Mouse (Mus musculus) adrenal gland, adult 2 months (tissue): ENCODE data around the gene Gm17490. TPM values are rescaled to one million over a fixed set of nuclear protein-coding genes. Genes with fewer than 3 reads are reported as not detected.

Experiments
- DNase-seq: peaks from one replicate; pipeline ENCODE4 v3.0.0; 2021
- long read RNA-seq: library from polyadenylated mRNA; stranded (forward); transcript quantifications from one replicate; pipeline ENCODE4 v2.0.0, GENCODE M21; 2021
- polyA plus RNA-seq: library from polyadenylated mRNA; depleted of rRNA; stranded (reverse); fragments of >200 nt; gene quantifications from 2 replicates; pipeline ENCODE4 v1.2.3, GENCODE M21; 2012; rRNA removed
- total RNA-seq, 2 experiments: library from RNA; stranded (reverse); gene quantifications; 2 replicates each; pipeline ENCODE4 v1.2.3; 2021

Gm17490 gene
- not detected for total RNA-seq
- polyA plus RNA-seq = not detected in 2 replicates
- long read RNA-seq = 0 reads

- no peak for DNase-seq
Observed at GRCm38 (mm10) chr2:11625890-11626289, at the start of gene Gm17490. Gm17490 (minus strand) TSS chr2:11626264.

- DNase-seq = no peak
Observed at GRCm38 (mm10) chr2:11672144-11672543, 46.1 kb upstream of the Gm17490 start.

- peak; percentile 26 for DNase-seq
Observed at GRCm38 (mm10) chr2:11665326-11665725, 39.3 kb upstream of the Gm17490 start.

GRCm38 (mm10) chr2:11664806-11665205 lies 38.7 kb upstream of the Gm17490 start:
- DNase-seq = no peak

GRCm38 (mm10) chr2:11664367-11664766 lies 38.3 kb upstream of the Gm17490 start:
- DNase-seq = peak; percentile 34

- peak; percentile 83 for DNase-seq
Observed at GRCm38 (mm10) chr2:11663961-11664360, 37.9 kb upstream of the Gm17490 start.

- no peak for DNase-seq
Observed at GRCm38 (mm10) chr2:11662907-11663230, 36.8 kb upstream of the Gm17490 start.

GRCm38 (mm10) chr2:11662143-11662906 lies 36.3 kb upstream of the Gm17490 start:
- no peak for DNase-seq

- no peak for DNase-seq
Observed at GRCm38 (mm10) chr2:11659263-11659662, 33.2 kb upstream of the Gm17490 start.

- no peak for DNase-seq
Observed at GRCm38 (mm10) chr2:11657581-11657980, 31.5 kb upstream of the Gm17490 start.

- peak; percentile 6 for DNase-seq
Observed at GRCm38 (mm10) chr2:11654990-11655931, 29.2 kb upstream of the Gm17490 start.

- DNase-seq = peak; percentile 4
Observed at GRCm38 (mm10) chr2:11653780-11654179, 27.7 kb upstream of the Gm17490 start.

GRCm38 (mm10) chr2:11653330-11653729 lies 27.3 kb upstream of the Gm17490 start:
- DNase-seq = peak; percentile 33

GRCm38 (mm10) chr2:11652780-11653179 lies 26.7 kb upstream of the Gm17490 start:
- no peak for DNase-seq

GRCm38 (mm10) chr2:11652196-11652595 lies 26.1 kb upstream of the Gm17490 start:
- DNase-seq = no peak

GRCm38 (mm10) chr2:11651476-11651875 lies 25.4 kb upstream of the Gm17490 start:
- no peak for DNase-seq

GRCm38 (mm10) chr2:11645297-11645696 lies 19.2 kb upstream of the Gm17490 start:
- DNase-seq = no peak

GRCm38 (mm10) chr2:11644057-11644456 lies 18.0 kb upstream of the Gm17490 start:
- no peak for DNase-seq

- no peak for DNase-seq
Observed at GRCm38 (mm10) chr2:11642451-11642941, 16.4 kb upstream of the Gm17490 start, which contains the start of gene Il2ra. Il2ra (plus strand) TSS chr2:11642807.

- no peak for DNase-seq
Observed at GRCm38 (mm10) chr2:11637115-11637514, 11.1 kb upstream of the Gm17490 start.

GRCm38 (mm10) chr2:11636138-11636480 lies 10.0 kb upstream of the Gm17490 start:
- no peak for DNase-seq

- DNase-seq = no peak
Observed at GRCm38 (mm10) chr2:11635471-11636137, 9.5 kb upstream of the Gm17490 start.
